Mouse (Mus musculus) hindbrain, embryonic 14.5 days (tissue): ENCODE data around the gene Ttc39b. TPM values are rescaled to one million over a fixed set of nuclear protein-coding genes. Genes with fewer than 3 reads are reported as not detected.

Experiments used
- ATAC-seq: fragments of 200-750 bp; cut with Nextera tagmentation; 2 replicates; pipeline ENCODE4 v1.8.0; 2017; ENCODE audit warnings: moderate number of reproducible peaks, mild to moderate bottlenecking, moderate TSS enrichment, moderate library complexity; ENCODE audit not compliant: low FRiP score
- DNase-seq: peaks from one replicate; pipeline ENCODE4 v3.0.0-alpha.2; 2015; ENCODE audit warnings: low spot score
- H3K27ac ChIP-seq: fragments of 300-500 bp; sonication (generic); 2 replicates; pipeline ENCODE4 v1.5.1; 2014; ENCODE audit warnings: mild to moderate bottlenecking, moderate library complexity
- H3K27me3 ChIP-seq: fragments of 300-500 bp; sonication (generic); 2 replicates; pipeline ENCODE4 v1.6.1; 2014; ENCODE audit warnings: mild to moderate bottlenecking, low read length, mixed read lengths; ENCODE audit not compliant: control insufficient read depth, insufficient read depth
- H3K36me3 ChIP-seq: fragments of 300-500 bp; sonication (generic); replicated peaks from 2 replicates; pipeline ENCODE4 v1.6.1; 2014; ENCODE audit not compliant: control insufficient read depth, insufficient read depth
- H3K4me1 ChIP-seq: fragments of 300-500 bp; sonication (generic); replicated peaks from 2 replicates; pipeline ENCODE4 v1.6.1; 2014; ENCODE audit warnings: antibody characterized with exemption, low read length, mixed read lengths; ENCODE audit not compliant: control insufficient read depth, insufficient read depth
- H3K4me2 ChIP-seq: fragments of 300-500 bp; sonication (generic); replicated peaks from 2 replicates; pipeline ENCODE4 v1.6.1; 2014; ENCODE audit warnings: mild to moderate bottlenecking, moderate library complexity
- H3K4me3 ChIP-seq: fragments of 300-500 bp; sonication (generic); replicated peaks from 2 replicates; pipeline ENCODE4 v1.5.1; 2014; ENCODE audit warnings: mild to moderate bottlenecking, low read length
- H3K9ac ChIP-seq: fragments of 300-500 bp; sonication (generic); 2 replicates; pipeline ENCODE4 v1.6.1; 2014
- H3K9me3 ChIP-seq: fragments of 300-500 bp; sonication (generic); 2 replicates; pipeline ENCODE4 v1.6.1; 2016; ENCODE audit warnings: low read length; ENCODE audit not compliant: control insufficient read depth
- WGBS: fragments of 180-500 bp; shearing (Covaris S2); extraction: QIAGEN DNeasy Blood & Tissue Kit; methylation state at CpG from one replicate; pipeline ENCODE4 v1.1.7; 2014; 5-methylcytosine and 5-hydroxymethylcytosine counted together
- polyA plus RNA-seq: library from polyadenylated mRNA; unstranded; fragments of >200 nt; fragmentation: Nextera tagmentation; extraction: Ambion mirVana; gene quantifications from 2 replicates; pipeline ENCODE4 v1.2.1, GENCODE M21; 2014

The Ttc39b gene
- polyA plus RNA-seq, 1 experiment from 2014 or later = 8.2 TPM

DNA sequence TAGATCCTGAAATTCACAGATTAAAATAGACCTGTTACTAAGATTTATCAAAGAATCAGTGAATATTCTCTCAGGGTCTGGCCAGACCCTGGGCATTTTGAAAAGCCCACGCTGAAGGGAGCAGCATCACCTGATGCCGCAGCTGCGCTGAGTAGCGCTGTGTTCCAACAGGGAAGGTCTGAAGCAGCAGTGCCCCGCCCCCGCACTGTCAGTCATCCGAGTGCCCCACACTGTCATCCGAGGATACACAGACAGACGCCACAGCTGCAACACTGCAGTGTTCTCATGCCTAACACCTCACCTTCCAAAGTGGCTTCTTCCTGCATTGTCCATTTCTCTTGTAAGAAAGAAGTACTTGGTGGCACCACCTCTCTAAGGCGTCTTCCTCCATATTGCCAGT lies 96.0 kb downstream of the Ttc39b start:
- ATAC-seq (no peak), DNase-seq (no peak)
- Histone ChIP-seq H3K4me1 (no peaks in the 10 kb centered on the region), H3K27me3 (no peaks in the 10 kb centered on the region), H3K36me3 (0 out of 2 replicates have a peak, but pooled peaks cover 3% of the 10 kb centered on the region), H3K9ac (no peak overlapping the region), H3K27ac (no peak overlapping the region), H3K9me3 (no peaks in the 10 kb centered on the region), H3K4me2 (no peak overlapping the region), H3K4me3 (no peak overlapping the region)
- WGBS = 69% methylated on average over 10 of the region's 10 CpGs

DNA sequence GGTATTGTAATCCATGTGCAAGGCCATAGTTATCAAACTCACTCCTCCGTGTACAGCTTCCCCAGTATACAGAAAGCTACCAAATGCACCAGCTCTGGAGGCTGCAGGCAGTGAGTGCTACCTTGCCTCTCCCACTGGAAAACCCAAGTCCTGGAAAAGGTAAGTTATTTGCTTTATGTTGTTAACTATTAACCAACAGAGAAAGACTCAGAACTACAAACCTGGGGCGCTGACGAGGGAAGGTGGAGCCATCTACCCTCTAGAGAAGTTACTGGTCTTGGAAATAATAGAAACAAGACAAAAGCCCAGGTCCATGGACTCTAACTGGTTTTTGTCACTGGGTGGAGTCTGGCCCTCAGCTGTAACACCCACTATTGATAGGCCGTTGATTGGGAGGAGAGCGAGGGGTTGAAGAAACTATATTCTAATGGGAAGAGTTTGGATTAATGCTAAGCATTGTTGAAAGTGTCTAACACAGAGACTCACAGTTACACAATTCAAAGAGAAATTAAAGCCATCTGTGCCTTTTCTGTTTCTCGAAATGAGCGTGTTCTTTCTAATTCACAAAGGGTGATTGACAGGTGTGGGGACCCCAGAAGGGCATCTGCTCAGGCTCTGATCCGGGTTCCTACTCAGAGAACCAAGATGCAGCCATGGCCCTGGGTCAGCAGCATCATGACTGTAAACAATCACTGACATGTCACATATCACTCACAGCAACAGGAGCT lies 98.3 kb downstream of the Ttc39b start:
- H3K4me1 ChIP-seq = no peaks in the 10 kb centered on the region
- H3K36me3 ChIP-seq = 0 out of 2 replicates have a peak, but pooled peaks cover 3% of the 10 kb centered on the region
- H3K27ac ChIP-seq = no peak overlapping the region
- no peaks in the 10 kb centered on the region for H3K27me3 ChIP-seq
- DNase-seq (no peak), ATAC-seq (no peak)
- H3K9ac ChIP-seq = no peak overlapping the region
- no peaks in the 10 kb centered on the region for H3K9me3 ChIP-seq
- 56% methylated on average over 8 of the region's 8 CpGs for WGBS
- H3K4me3 ChIP-seq = no peak overlapping the region
- no peak overlapping the region for H3K4me2 ChIP-seq

- Histone ChIP-seq H3K9ac (no peak overlapping the region), H3K27ac (no peak overlapping the region), H3K4me3 (no peak overlapping the region), H3K4me1 (no peaks in the 10 kb centered on the region), H3K4me2 (no peak overlapping the region), H3K9me3 (no peaks in the 10 kb centered on the region), H3K36me3 (0 out of 2 replicates have a peak, but pooled peaks cover 3% of the 10 kb centered on the region), H3K27me3 (no peaks in the 10 kb centered on the region)
- DNase-seq (no peak), ATAC-seq (no peak)
- 45% methylated on average over 5 of the region's 5 CpGs for WGBS
Observed at GRCm38 (mm10) chr4:83224242-83224641, 99.8 kb downstream of the Ttc39b start.

DNA sequence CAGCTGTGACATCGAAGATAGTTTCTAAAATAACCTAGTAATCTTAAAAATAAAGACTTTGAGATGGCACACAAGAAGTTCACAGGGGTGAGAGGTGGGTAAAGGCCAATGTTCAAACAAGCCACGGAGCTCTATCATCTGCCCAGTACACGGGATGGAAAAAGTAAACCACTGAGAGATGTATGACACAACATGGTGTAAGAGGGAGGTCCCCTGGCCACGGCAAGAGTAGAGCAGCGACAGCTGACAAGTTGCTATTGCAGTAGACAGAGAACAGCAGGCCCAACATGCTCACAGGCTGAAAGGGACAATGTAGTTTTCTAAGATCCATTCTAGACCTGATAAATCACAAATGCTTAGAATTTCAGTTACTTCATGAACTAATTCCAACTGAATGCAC lies 100.9 kb downstream of the Ttc39b start:
- Histone ChIP-seq H3K4me1 (no peaks in the 10 kb centered on the region), H3K4me3 (no peak overlapping the region), H3K4me2 (no peak overlapping the region), H3K27ac (no peak overlapping the region), H3K27me3 (no peaks in the 10 kb centered on the region), H3K9ac (no peak overlapping the region), H3K9me3 (no peaks in the 10 kb centered on the region), H3K36me3 (0 out of 2 replicates have a peak, but pooled peaks cover 3% of the 10 kb centered on the region)
- ATAC-seq = no peak
- no peak for DNase-seq
- 86% methylated on average over 5 of the region's 5 CpGs for WGBS

- WGBS = 89% methylated on average over 13 of the region's 13 CpGs
- no peak overlapping the region for H3K4me3 ChIP-seq
- ATAC-seq (no peak), DNase-seq (no peak)
- no peaks in the 10 kb centered on the region for H3K36me3 ChIP-seq
- no peaks in the 10 kb centered on the region for H3K27me3 ChIP-seq
- H3K4me1 ChIP-seq = no peaks in the 10 kb centered on the region
- no peak overlapping the region for H3K27ac ChIP-seq
- no peaks in the 10 kb centered on the region for H3K9me3 ChIP-seq
- no peak overlapping the region for H3K4me2 ChIP-seq
- H3K9ac ChIP-seq = no peak overlapping the region
Observed at GRCm38 (mm10) chr4:83220761-83221557, 103.1 kb downstream of the Ttc39b start.

DNA sequence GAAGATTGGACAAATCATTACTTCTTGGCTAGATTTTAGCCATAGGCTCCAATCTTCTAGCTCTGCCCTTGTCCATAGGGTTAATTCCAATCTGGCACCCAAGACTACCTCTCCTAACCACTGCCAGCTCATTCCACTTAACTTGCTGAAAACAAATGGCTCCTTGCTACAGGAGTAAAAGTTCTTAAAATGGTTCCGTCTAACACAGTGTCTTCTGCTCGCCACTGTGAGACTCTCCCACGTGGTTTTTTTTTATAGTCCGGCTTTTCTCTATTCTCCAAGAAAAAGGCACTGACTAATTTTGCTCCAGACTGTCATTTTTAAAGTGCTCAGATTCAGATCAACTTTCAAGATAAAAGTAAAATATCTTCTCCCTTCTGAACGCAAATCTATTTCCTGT lies 104.8 kb downstream of the Ttc39b start:
- no peak for ATAC-seq

GRCm38 (mm10) chr4:83217128-83217527 lies 106.9 kb downstream of the Ttc39b start:
- no peak overlapping the region for H3K4me2 ChIP-seq

More for the DNA sequence above, 104.8 kb downstream of the Ttc39b start:
- H3K4me1 ChIP-seq = peaks cover 7% of the 10 kb centered on the region; the same call in 1 of the 2 replicates
- WGBS = 94% methylated on average over 5 of the region's 5 CpGs
- H3K9ac ChIP-seq = no peak overlapping the region
- no peaks in the 10 kb centered on the region for H3K9me3 ChIP-seq
- no peaks in the 10 kb centered on the region for H3K27me3 ChIP-seq
- DNase-seq = no peak
- H3K36me3 ChIP-seq = no peaks in the 10 kb centered on the region
- no peak overlapping the region for H3K4me2 ChIP-seq
- no peak overlapping the region for H3K4me3 ChIP-seq
- no peak overlapping the region for H3K27ac ChIP-seq

GRCm38 (mm10) chr4:83216381-83216780 lies 107.7 kb downstream of the Ttc39b start:
- no peaks in the 10 kb centered on the region for H3K27me3 ChIP-seq
- ATAC-seq (no peak), DNase-seq (no peak)
- H3K36me3 ChIP-seq = no peaks in the 10 kb centered on the region
- no peaks in the 10 kb centered on the region for H3K9me3 ChIP-seq
- WGBS = 77% methylated on average over 7 of the region's 7 CpGs
- H3K9ac ChIP-seq = no peak overlapping the region
- H3K27ac ChIP-seq = no peak overlapping the region
- H3K4me1 ChIP-seq = peaks cover 7% of the 10 kb centered on the region; the same call in 1 of the 2 replicates
- no peak overlapping the region for H3K4me3 ChIP-seq
- no peak overlapping the region for H3K4me2 ChIP-seq

More at GRCm38 (mm10) chr4:83217128-83217527, 106.9 kb downstream of the Ttc39b start:
- H3K27ac ChIP-seq = no peak overlapping the region
- H3K27me3 ChIP-seq = no peaks in the 10 kb centered on the region
- H3K9me3 ChIP-seq = no peaks in the 10 kb centered on the region
- H3K36me3 ChIP-seq = no peaks in the 10 kb centered on the region
- ATAC-seq = no peak
- no peak overlapping the region for H3K9ac ChIP-seq
- 92% methylated on average over 5 of the region's 5 CpGs for WGBS
- H3K4me3 ChIP-seq = no peak overlapping the region
- DNase-seq = no peak
- H3K4me1 ChIP-seq = peaks cover 7% of the 10 kb centered on the region; the same call in 1 of the 2 replicates

- H3K9me3 ChIP-seq = no peaks in the 10 kb centered on the region
- WGBS = 100% methylated on average over 1 of the region's 1 CpGs
- H3K27ac ChIP-seq = no peak overlapping the region
- no peak overlapping the region for H3K4me3 ChIP-seq
- DNase-seq = no peak
- peaks cover 7% of the 10 kb centered on the region; the same call in 1 of the 2 replicates for H3K4me1 ChIP-seq
- H3K9ac ChIP-seq = no peak overlapping the region
- no peak for ATAC-seq
- no peaks in the 10 kb centered on the region for H3K27me3 ChIP-seq
- no peak overlapping the region for H3K4me2 ChIP-seq
- no peaks in the 10 kb centered on the region for H3K36me3 ChIP-seq
Observed at GRCm38 (mm10) chr4:83215776-83216175, 108.3 kb downstream of the Ttc39b start.
